Mouse (Mus musculus): ENCODE data around the gene Fam13c.
A peak's percentile ranks its signal among the peaks of the same experiment; 100 is the strongest.

Gene Fam13c

DNA sequence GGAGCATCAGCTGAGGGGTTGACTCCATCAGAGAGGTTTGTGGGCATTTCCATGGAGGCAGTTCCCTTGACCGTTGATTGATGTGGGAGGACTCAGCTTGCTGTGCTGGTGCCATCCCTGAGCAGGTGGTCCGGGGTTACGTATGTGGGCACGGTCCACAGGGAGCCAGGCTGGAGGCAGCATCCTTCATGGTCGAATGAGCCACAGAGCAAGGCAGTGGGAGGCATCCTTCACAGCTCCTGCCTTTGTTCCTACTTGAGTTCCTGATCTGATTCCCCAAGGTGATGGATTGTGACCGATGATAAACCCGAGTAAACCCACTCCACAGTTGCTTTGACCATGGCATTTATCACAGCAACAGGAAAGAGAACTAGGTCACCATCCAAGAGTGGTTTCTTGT lies 25.4 kb downstream of the Fam13c start:
- no peak for DNase-seq

- no peak for DNase-seq
Measured at GRCm38 (mm10) chr10:70470836-70471235, 30.6 kb downstream of the Fam13c start.

GRCm38 (mm10) chr10:70477741-70478145 lies 37.5 kb downstream of the Fam13c start:
- peak; percentile 38 to 57 for DNase-seq

- peak in 1 of 2 experiments; percentile 38 for DNase-seq
Measured at GRCm38 (mm10) chr10:70483736-70484135, 43.5 kb downstream of the Fam13c start.

DNA sequence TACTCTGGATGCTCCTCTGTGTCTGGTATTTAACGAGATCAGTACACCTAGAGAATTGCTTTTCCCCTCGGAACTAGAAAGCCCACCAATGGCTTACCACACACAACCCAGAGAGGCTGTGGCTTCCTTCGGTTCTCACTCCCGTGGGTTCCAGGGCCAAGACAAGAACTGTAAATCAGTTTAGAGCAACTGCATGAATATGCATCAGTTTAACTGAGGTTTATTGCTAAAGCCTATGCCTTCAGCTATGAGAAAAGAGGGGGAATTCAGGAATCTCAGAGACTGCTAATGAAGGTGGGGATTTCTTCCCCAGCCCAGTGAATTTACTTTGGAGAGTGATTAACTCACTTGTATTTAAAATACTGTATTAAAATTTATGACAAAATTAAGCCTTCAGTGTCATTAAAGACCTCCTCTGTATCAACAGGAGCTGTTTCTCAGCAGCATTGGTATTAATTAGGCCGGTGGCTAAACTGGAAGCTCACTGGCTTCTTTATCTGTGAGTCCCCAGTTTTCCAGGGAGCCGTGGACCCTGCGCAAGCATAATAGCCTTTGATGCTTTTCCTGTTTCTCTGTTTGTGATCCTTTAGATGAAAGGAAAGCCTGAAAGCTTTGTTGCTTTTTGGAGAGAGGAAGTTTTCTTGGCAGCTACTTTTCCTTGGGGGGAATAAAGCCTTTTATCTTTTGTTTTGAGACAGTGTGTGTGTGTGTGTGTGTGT lies 44.4 kb downstream of the Fam13c start:
- no peak for DNase-seq

DNA sequence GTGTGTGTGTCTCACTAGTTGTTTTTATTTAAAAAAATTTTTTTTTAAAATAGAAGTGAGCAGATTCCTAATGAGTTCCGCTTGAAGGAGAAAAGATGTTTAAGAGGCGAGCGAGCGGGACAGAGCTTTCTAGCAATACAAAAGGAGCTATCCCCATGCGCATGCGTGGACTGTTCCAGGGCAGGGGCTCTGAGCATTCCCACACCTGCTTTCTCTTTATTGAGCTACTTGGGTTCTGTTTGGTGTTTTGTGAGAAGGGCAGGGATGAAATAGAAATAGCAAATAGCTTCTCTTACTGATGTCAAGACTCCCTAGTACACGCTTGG lies 45.0 kb downstream of the Fam13c start:
- DNase-seq, result no peak

DNA sequence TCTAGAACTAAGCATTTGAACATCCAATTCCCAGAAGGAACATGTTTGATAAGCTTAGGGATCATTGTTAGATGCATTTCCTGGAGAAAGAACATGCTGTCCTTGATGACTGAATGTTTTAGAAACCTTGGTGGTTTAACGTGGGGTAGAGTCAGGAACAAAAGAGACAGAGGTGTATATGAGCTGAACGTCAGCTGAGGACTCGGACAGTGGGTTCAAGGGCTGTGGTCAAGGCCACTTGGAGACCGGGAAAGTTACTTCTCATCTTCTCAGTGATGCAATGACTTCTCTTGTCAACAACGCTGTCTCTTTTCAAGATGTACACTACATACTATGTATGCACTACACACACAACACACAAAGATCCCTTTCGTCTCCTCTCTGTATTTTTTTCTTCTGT lies 46.4 kb downstream of the Fam13c start:
- DNase-seq, result no peak

DNA sequence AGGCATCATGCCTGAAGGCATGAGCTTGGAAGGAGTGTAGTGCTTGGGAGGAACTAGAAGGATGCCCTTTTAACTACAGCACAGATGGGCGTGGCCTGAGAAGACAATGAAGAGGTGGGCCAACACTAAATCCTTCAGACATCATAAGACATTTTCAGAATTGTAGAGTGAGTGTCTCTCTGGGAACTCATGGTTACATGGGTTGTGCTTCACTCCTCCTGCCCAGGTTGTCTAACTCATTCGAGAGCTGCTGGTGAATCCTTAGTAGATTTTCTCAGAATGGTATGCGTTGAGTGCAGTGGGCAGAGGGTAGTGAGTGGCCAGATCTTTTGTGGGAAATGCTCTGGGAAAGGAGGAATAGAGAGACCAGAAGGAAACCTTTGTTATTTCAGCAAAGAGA lies 53.6 kb downstream of the Fam13c start:
- DNase-seq, result no peak

DNA sequence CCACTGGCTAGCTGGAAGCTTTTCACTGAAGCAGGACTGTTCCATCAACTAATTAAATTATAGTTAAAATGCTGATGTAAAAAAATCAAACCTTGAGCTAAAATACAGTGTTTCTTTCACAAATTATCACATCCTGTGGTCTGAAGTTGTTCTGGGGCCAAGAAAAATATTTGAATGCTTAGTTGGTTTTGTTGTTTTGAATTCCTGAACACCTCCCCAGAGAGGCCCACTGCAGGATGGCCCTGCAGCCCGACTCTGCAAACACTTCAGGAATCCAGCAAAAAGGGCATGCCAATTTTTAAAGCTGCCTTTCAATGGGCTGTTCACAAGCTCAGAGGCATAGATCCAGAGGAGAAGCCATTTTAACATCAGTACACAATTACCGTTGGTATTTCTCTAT lies 54.2 kb downstream of the Fam13c start:
- DNase-seq, result no peak

GRCm38 (mm10) chr10:70495106-70496104 lies 55.1 kb downstream of the Fam13c start:
- DNase-seq, result no peak

GRCm38 (mm10) chr10:70496938-70497337 lies 56.7 kb downstream of the Fam13c start:
- no peak for DNase-seq

- no peak for DNase-seq
Measured at GRCm38 (mm10) chr10:70498328-70498727, 58.0 kb downstream of the Fam13c start.

GRCm38 (mm10) chr10:70499246-70499645 lies 59.0 kb downstream of the Fam13c start:
- DNase-seq, result no peak

- no peak for DNase-seq
Measured at GRCm38 (mm10) chr10:70504871-70505270, 64.6 kb downstream of the Fam13c start.

GRCm38 (mm10) chr10:70505395-70505794 lies 65.1 kb downstream of the Fam13c start:
- no peak for DNase-seq

- no peak for DNase-seq
Measured at GRCm38 (mm10) chr10:70505842-70506241, 65.6 kb downstream of the Fam13c start.

- peak; percentile 55 to 67 for DNase-seq
Measured at GRCm38 (mm10) chr10:70506499-70507168, 66.4 kb downstream of the Fam13c start.

- DNase-seq, result no peak
Measured at GRCm38 (mm10) chr10:70507880-70508279, 67.6 kb downstream of the Fam13c start.

- no peak for DNase-seq
Measured at GRCm38 (mm10) chr10:70514848-70515247, 74.6 kb downstream of the Fam13c start.

DNA sequence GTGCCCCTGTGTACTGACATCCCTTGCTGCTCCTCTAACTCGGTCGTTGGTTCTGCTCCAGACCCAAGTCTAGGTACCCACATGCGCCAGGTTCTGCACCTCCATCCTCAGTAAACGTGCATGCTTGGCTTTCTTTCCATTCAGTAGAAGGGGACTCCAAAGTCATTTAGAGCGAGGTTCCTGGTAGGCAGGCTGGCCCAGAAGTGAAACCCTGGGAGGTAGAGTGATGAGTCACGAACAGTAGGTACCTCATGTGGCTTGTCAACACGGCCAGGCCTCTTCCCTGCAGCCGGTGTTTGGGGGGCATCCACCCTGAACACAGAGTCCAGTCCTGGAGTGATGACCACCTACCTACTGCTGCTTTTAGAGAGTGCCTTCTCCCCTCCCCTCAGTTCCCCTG lies 76.4 kb downstream of the Fam13c start:
- no peak for DNase-seq

GRCm38 (mm10) chr10:70519640-70520099 lies 79.4 kb downstream of the Fam13c start:
- DNase-seq, result peak; percentile 40 to 56

GRCm38 (mm10) chr10:70520143-70521131 lies 80.2 kb downstream of the Fam13c start:
- DNase-seq, result peak; percentile 39 to 48
